Mouse (Mus musculus): ENCODE results near the gene Dot1l. TPM values are rescaled to one million over a fixed set of nuclear protein-coding genes. Genes with fewer than 3 reads are reported as not detected.
"Not testable (repeated sequence)": the region's sequence is repeated elsewhere in the genome, so short reads cannot be mapped to it uniquely, and the experiment has no call there.

Gene Dot1l
- polyA plus RNA-seq, 1 experiment from 2014 or later = 6.2 TPM

DNA sequence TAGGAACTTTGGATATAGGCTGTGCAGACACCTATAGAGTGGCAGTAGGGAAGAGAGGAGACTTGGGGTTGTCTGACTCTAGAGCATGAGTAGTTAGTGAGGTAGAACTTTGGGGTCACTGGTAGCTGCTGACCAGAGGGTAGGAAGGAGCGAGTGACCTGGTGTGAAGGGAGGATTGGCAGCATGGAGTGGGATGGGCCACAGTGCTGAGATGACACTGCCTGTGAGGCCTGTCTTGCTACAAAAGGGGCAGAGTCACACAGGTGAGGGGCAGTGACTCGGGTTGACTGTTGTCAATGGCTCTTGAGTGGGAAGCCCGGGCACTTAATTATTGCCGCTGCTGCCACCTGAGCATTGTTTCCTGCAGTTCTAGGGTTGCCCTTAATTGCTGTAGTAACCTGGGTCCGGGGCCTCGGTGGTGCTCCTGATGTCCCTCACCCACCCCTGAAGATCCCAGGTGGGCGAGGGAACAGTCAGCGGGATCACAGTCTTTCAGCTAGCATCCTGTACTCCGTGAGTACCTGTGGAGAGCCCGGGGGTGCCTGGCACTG is 72.9 kb downstream of the Dot1l start:
- H3K27me3 ChIP-seq (replicated peaks; ENCODE audit: control insufficient read depth, insufficient read depth, low read length) = no peaks in the 10 kb centered on the region
- H3K9me3 ChIP-seq (ENCODE audit: control insufficient read depth) = no peaks in the 10 kb centered on the region
- TF ChIP-seq CTCF (IDR thresholded peaks at IDR 0.05; ENCODE audit: low read depth) = no peak
- peak overlapping the region; percentile 71 for H3K9ac ChIP-seq (ENCODE audit: low read depth, low read length)
- H3K4me1 ChIP-seq (replicated peaks; ENCODE audit: control insufficient read depth, insufficient read depth, low read length) = peaks cover 7% of the 10 kb centered on the region; the same call in 1 of the 2 replicates
- H3K4me3 ChIP-seq (ENCODE audit: low read depth, low read length) = peak overlapping the region; percentile 62
- no peak overlapping the region for H3K27ac ChIP-seq (ENCODE audit: low read depth, low read length)
- WGBS = 59% methylated on average over 10 of the region's 10 CpGs
- peaks cover 18% of the 10 kb centered on the region for H3K36me3 ChIP-seq (ENCODE audit: control insufficient read depth, insufficient read depth)
- ATAC-seq = no peak
- H3K4me2 ChIP-seq (replicated peaks; ENCODE audit: low read depth) = peak overlapping the region; percentile 94

DNA sequence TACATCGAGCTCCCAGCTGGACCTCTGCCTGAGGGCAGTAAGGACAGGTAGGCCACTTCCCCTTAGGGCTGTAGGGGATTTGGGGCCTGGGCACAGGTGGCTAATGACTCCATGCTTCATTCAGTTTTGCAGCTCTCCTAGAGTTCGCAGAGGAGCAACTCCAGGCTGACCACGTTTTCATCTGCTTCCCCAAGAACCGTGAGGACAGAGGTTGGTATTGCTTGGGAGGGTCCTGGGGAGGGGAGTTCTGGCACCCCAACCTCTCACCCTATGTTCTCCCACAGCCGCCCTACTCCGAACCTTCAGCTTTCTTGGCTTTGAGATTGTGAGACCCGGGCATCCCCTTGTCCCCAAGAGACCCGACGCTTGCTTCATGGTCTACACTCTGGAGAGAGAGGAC is 73.6 kb downstream of the Dot1l start:
- H3K9ac ChIP-seq (ENCODE audit: low read depth, low read length); ATAC-seq; H3K27me3 ChIP-seq (replicated peaks; ENCODE audit: control insufficient read depth, insufficient read depth, low read length); H3K9me3 ChIP-seq (ENCODE audit: control insufficient read depth); H3K27ac ChIP-seq (ENCODE audit: low read depth, low read length); H3K4me1 ChIP-seq (replicated peaks; ENCODE audit: control insufficient read depth, insufficient read depth, low read length): not testable (repeated sequence)
- Histone ChIP-seq H3K4me2 (replicated peaks; ENCODE audit: low read depth) (peak overlapping the region; percentile 94), H3K4me3 (ENCODE audit: low read depth, low read length) (0 out of 2 replicates have a peak overlapping the region, but pooled peaks have one; percentile 62), H3K36me3 (ENCODE audit: control insufficient read depth, insufficient read depth) (peaks cover 18% of the 10 kb centered on the region)
- 66% methylated on average over 7 of the region's 9 CpGs for WGBS

DNA sequence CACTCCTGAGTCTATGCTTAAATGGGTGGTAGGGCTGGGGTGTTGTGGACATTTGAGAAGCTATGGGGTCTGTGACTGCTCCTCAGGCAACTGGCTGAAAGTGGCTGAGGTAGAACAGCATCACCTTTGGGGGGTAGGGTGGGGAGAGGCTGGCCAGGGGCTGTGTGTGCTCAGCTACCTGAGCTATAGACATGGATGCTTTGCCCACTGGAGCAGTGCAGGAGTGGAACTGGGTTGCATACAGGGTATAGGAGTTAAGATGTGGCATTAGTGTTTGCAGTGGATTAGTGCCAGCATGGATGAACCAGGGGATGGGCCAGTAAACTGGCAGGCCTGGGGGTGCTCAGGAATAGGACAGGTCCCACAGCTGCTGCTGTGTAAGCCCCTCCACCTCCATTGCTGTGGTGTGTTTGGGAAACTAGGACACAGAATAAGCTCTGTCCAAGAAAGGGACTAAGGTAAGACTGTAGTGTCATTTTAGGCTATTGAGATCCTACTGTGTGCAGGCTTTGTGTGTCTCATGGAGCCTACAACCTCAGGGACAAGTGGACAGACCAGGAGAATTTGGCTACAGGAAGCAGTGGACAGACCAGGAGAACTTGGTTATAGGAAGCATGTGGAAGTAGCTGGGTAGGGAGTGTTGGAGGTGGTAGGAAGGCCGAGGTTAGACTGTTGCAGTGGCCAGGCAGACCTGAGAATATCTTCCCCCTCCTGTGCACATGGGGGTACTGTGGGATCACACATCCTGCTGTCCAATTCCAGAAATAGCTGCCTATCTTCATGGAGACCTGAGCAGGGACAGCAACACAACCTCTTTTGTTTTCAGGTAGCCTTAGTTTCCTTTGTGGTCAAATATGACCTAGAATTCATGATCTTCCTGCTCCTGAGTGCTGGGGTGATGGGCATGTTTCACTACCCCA is 74.6 kb downstream of the Dot1l start:
- Histone ChIP-seq H3K4me2 (replicated peaks; ENCODE audit: low read depth) (no peak overlapping the region), H3K27ac (ENCODE audit: low read depth, low read length) (peak overlapping the region; percentile 1; the same call in 1 of the 2 replicates), H3K9me3 (ENCODE audit: control insufficient read depth) (no peaks in the 10 kb centered on the region), H3K27me3 (replicated peaks; ENCODE audit: control insufficient read depth, insufficient read depth, low read length) (peaks cover 13% of the 10 kb centered on the region), H3K36me3 (ENCODE audit: control insufficient read depth, insufficient read depth) (peaks cover 18% of the 10 kb centered on the region), H3K4me1 (replicated peaks; ENCODE audit: control insufficient read depth, insufficient read depth, low read length) (peaks cover 7% of the 10 kb centered on the region; the same call in 1 of the 2 replicates), H3K4me3 (ENCODE audit: low read depth, low read length) (no peak overlapping the region), H3K9ac (ENCODE audit: low read depth, low read length) (peak overlapping the region; percentile 40; the same call in 1 of the 2 replicates)
- no peak for TF ChIP-seq CTCF (IDR thresholded peaks at IDR 0.05; ENCODE audit: low read depth)
- WGBS = 52% methylated on average over 1 of the region's 1 CpGs
- no peak for ATAC-seq

DNA sequence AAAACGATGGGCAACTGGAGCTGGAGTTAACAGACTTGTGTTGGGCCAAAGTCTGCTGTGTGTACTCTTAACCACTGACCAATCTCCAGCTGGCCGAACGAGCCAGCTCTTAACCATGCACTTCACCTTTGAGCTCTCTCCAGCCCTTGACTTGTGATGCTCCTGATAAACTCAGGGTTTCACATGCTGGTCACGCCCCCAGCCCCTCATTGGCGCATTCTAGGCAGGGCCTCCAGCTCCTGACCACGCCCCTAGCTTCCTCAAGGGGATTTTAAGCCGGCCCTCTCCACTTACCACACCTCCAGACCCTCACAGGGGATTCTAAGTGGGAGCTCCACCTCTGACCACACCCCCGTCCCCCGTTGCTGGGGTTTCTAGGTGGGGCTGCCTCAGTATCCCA is 76.1 kb downstream of the Dot1l start:
- TF ChIP-seq CTCF (IDR thresholded peaks at IDR 0.05; ENCODE audit: low read depth) = no peak
- Histone ChIP-seq H3K4me1 (replicated peaks; ENCODE audit: control insufficient read depth, insufficient read depth, low read length) (peaks cover 7% of the 10 kb centered on the region; the same call in 1 of the 2 replicates), H3K36me3 (ENCODE audit: control insufficient read depth, insufficient read depth) (peaks cover 18% of the 10 kb centered on the region), H3K27ac (ENCODE audit: low read depth, low read length) (0 out of 2 replicates have a peak overlapping the region, but pooled peaks have one; percentile 8), H3K9ac (ENCODE audit: low read depth, low read length) (no peak overlapping the region), H3K4me3 (ENCODE audit: low read depth, low read length) (no peak overlapping the region), H3K4me2 (replicated peaks; ENCODE audit: low read depth) (peak overlapping the region; percentile 32; the same call in 1 of the 2 replicates), H3K9me3 (ENCODE audit: control insufficient read depth) (no peaks in the 10 kb centered on the region), H3K27me3 (replicated peaks; ENCODE audit: control insufficient read depth, insufficient read depth, low read length) (peaks cover 27% of the 10 kb centered on the region)
- ATAC-seq = peak; percentile 11; the same call in 1 of the 2 replicates
- WGBS = 3% methylated on average over 9 of the region's 9 CpGs

DNA sequence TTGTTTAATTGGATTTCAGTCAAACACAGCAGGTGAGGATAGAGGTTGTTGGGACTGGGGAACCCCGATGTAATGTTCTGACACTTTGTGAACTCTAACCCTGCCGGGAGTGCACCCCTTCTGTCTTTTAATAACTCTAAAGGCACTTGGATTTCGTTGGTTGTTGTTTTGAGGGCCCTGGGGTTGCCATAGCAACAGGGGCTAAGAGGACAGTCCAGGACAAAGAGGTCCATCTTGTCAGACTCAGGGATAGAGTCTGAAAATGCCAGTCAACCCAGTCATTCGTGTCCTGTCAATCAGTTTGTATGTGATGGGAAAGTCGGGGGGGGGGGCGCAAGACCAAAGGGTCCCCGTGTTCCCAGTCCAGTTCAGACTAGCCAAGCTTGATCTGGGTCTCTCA is 77.8 kb downstream of the Dot1l start:
- Histone ChIP-seq H3K9ac (ENCODE audit: low read depth, low read length) (no peak overlapping the region), H3K4me2 (replicated peaks; ENCODE audit: low read depth) (no peak overlapping the region)
- WGBS = 76% methylated on average over 7 of the region's 7 CpGs

DNA sequence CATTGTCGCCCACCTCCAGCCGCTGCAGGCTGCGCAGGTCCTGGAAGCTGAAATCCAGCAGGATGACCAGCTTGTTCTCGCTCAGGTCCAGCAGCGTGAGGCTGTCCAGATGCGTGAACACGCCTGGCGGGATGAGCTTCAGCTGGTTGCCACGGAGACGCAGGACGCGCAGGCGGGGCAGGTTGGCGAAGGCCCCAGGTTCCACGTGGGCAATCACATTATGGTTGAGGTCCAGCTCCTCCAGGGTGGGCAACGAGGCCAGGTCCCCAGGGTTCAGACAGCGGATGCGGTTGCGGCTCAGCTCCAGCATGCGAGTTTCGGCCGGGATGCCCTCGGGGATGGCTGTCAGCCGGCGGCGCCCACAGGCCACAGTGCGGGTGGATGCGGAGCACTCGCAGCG is 80.6 kb downstream of the Dot1l start:
- Histone ChIP-seq H3K36me3 (ENCODE audit: control insufficient read depth, insufficient read depth) (no peaks in the 10 kb centered on the region), H3K27ac (ENCODE audit: low read depth, low read length) (no peak overlapping the region), H3K4me3 (ENCODE audit: low read depth, low read length) (no peak overlapping the region), H3K4me1 (replicated peaks; ENCODE audit: control insufficient read depth, insufficient read depth, low read length) (0 out of 2 replicates have a peak, but pooled peaks cover 3% of the 10 kb centered on the region), H3K27me3 (replicated peaks; ENCODE audit: control insufficient read depth, insufficient read depth, low read length) (peaks cover 36% of the 10 kb centered on the region), H3K9me3 (ENCODE audit: control insufficient read depth) (no peaks in the 10 kb centered on the region), H3K4me2 (replicated peaks; ENCODE audit: low read depth) (no peak overlapping the region), H3K9ac (ENCODE audit: low read depth, low read length) (no peak overlapping the region)
- 53% methylated on average over 30 of the region's 30 CpGs for WGBS
- no peak for ATAC-seq
- no peak for TF ChIP-seq CTCF (IDR thresholded peaks at IDR 0.05; ENCODE audit: low read depth)

More for the DNA sequence above, 77.8 kb downstream of the Dot1l start:
- H3K9me3 ChIP-seq (ENCODE audit: control insufficient read depth) = no peaks in the 10 kb centered on the region
- peaks cover 7% of the 10 kb centered on the region; the same call in 1 of the 2 replicates for H3K4me1 ChIP-seq (replicated peaks; ENCODE audit: control insufficient read depth, insufficient read depth, low read length)
- H3K27me3 ChIP-seq (replicated peaks; ENCODE audit: control insufficient read depth, insufficient read depth, low read length) = peaks cover 36% of the 10 kb centered on the region
- no peak overlapping the region for H3K27ac ChIP-seq (ENCODE audit: low read depth, low read length)
- ATAC-seq = no peak
- no peak for TF ChIP-seq CTCF (IDR thresholded peaks at IDR 0.05; ENCODE audit: low read depth)
- no peak overlapping the region for H3K4me3 ChIP-seq (ENCODE audit: low read depth, low read length)
- H3K36me3 ChIP-seq (ENCODE audit: control insufficient read depth, insufficient read depth) = peaks cover 18% of the 10 kb centered on the region

Measured in intestine, postnatal 0 days (tissue).